Mouse (Mus musculus): ENCODE measurements around the gene Smad3. TPM values are rescaled to one million over a fixed set of nuclear protein-coding genes. Genes with fewer than 3 reads are reported as not detected.
A peak's percentile ranks its signal among the peaks of the same experiment; 100 is the strongest.

Gene Smad3
- polyA plus RNA-seq, 1 experiment from 2014 or later: 2.7 TPM

DNA sequence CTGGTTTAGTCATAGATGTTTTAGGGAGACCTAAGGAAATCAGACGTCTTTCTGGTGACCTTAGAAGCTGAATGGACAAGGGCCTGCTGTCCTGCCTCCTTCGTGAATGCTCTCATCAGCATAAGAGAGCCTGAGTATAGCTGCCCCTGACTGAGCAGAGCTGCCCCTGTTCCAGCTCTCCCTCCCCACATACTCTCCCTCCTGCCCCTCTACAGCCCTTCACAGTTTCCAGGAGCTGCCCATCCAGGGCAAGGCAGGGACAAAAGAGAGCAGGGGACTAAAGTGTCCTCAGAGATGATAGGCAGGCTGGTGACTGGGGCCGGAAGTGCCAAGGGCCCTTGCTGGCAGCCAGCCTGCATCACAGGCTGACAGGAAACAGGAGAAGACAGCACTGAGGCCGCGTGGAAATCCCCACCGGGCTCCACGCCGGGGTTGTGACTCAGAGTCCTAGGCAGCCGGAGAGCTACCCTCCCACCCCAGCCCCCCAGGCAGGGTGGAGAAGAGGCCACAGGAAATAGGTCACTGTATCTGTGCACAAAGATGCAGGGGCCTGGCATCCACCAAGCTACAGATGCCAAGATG lies 51.6 kb downstream of the Smad3 start:
- DNase-seq: no peak
- 0 out of 2 replicates have a peak overlapping the region, but pooled peaks have one; percentile 4 for H3K9ac ChIP-seq
- no peak overlapping the region for H3K4me3 ChIP-seq (replicated peaks)
- H3K27ac ChIP-seq: peak overlapping the region; percentile 53
- WGBS (ENCODE audit: insufficient replicate concordance): 33% methylated on average over 9 of the region's 9 CpGs
- H3K4me1 ChIP-seq (replicated peaks): peaks cover 58% of the 10 kb centered on the region
- no peak overlapping the region for H3K4me2 ChIP-seq
- peaks cover 6% of the 10 kb centered on the region for H3K9me3 ChIP-seq (replicated peaks)
- H3K27me3 ChIP-seq: no peaks in the 10 kb centered on the region
- no peak for ATAC-seq (ENCODE audit: low read depth)
- peaks cover 10% of the 10 kb centered on the region for H3K36me3 ChIP-seq

DNA sequence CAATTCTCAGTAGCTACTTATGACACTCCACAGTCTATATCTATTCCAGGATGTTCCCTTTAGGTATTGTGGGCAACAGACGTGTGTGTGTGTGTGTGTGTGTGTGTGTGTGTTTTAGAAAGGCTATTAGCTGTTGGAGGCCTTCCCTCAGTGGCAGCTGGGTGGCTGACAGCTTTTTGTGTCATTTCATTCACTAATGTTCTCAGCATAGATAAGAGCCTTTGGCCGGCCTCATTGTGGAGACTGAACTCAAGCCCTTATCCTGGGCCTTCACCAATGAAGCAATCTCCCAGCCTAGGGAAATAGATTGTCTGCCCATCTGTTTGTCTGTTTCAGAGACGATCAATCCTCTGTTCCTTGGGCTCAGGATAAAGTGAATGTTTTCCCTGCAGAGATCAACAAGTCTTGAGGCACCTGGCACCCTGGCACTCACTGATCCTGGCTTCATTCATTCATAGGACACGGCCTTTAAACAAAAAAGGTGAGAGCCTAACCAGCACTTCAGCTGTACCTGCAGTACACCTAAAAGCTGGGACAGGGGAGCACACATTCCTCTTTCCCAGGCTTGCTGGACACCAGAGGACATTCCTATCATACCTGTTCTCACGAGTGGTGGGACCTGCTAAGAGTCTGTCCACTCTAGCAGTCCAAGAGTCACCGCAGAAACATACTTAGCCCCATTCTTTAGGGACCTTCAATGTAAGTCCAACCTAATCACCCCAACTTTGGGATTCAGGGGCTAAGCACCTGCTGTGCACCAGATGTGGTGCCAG lies 52.6 kb downstream of the Smad3 start:
- Histone ChIP-seq H3K4me3 (replicated peaks) (no peak overlapping the region), H3K4me1 (replicated peaks) (peaks cover 57% of the 10 kb centered on the region), H3K9me3 (replicated peaks) (peaks cover 6% of the 10 kb centered on the region), H3K27ac (peak overlapping the region; percentile 53; the same call in 1 of the 2 replicates), H3K27me3 (no peaks in the 10 kb centered on the region), H3K9ac (no peak overlapping the region), H3K4me2 (no peak overlapping the region), H3K36me3 (peaks cover 10% of the 10 kb centered on the region)
- WGBS (ENCODE audit: insufficient replicate concordance): 44% methylated on average over 6 of the region's 6 CpGs
- DNase-seq (peak; percentile 51), ATAC-seq (ENCODE audit: low read depth) (peak; percentile 69)

DNA sequence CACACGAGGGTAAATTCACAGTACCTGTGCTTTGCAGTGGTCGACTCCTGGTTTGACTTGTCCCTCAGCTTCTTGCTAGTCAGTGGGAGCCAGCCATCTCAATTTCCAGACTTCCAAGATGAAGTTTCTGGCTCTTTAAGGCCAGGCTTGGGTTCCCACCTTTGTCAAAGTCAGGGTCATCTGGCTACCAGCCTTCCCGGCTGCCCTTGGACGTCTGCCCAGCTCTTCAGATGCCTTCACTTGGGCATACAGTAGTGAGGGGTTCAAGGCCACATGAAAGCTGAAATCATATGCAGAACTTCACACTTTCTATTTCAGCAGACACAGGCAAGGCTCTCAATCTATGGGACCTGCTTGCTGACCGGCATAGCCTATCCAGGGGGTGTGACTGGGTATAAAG lies 53.7 kb downstream of the Smad3 start:
- no peak overlapping the region for H3K9ac ChIP-seq
- WGBS (ENCODE audit: insufficient replicate concordance): 72% methylated on average over 5 of the region's 5 CpGs
- DNase-seq (no peak), ATAC-seq (ENCODE audit: low read depth) (no peak)
- peaks cover 62% of the 10 kb centered on the region for H3K4me1 ChIP-seq (replicated peaks)
- H3K27ac ChIP-seq: no peak overlapping the region
- peaks cover 4% of the 10 kb centered on the region for H3K36me3 ChIP-seq
- no peak overlapping the region for H3K4me2 ChIP-seq
- H3K9me3 ChIP-seq (replicated peaks): no peaks in the 10 kb centered on the region
- H3K4me3 ChIP-seq (replicated peaks): no peak overlapping the region
- no peaks in the 10 kb centered on the region for H3K27me3 ChIP-seq

DNA sequence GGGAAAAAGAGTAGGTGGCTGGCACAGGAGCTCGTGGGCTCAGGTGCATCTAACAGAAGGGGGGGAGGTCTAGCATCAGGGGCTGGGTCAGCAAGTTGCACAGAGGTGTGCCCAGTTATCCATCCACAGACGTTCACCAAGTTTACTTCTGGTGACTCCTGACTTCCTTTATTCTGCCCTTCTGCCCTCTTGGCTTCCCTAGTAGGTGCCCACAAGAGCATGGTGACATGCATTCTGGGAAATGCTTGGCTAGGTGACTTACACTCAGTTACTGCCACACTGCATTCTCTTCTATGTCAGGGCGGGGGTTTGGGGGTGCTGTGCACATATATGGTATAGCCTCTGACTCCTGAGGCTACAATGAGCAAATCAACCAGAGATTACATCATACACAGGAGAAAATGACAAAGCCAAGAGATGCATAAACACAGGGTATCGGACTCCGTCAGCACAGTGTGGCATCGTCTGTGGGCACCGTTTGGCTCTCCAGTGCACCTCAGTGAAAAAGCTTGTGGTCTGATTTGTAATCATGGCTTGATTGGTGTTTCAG lies 54.5 kb downstream of the Smad3 start:
- WGBS (ENCODE audit: insufficient replicate concordance): 77% methylated on average over 7 of the region's 7 CpGs
- Histone ChIP-seq H3K9me3 (replicated peaks) (no peaks in the 10 kb centered on the region), H3K4me1 (replicated peaks) (peaks cover 67% of the 10 kb centered on the region), H3K27ac (no peak overlapping the region), H3K27me3 (no peaks in the 10 kb centered on the region), H3K4me2 (no peak overlapping the region), H3K9ac (no peak overlapping the region), H3K4me3 (replicated peaks) (no peak overlapping the region), H3K36me3 (peaks cover 3% of the 10 kb centered on the region; the same call in 1 of the 2 replicates)
- ATAC-seq (ENCODE audit: low read depth): no peak
- DNase-seq: no peak

DNA sequence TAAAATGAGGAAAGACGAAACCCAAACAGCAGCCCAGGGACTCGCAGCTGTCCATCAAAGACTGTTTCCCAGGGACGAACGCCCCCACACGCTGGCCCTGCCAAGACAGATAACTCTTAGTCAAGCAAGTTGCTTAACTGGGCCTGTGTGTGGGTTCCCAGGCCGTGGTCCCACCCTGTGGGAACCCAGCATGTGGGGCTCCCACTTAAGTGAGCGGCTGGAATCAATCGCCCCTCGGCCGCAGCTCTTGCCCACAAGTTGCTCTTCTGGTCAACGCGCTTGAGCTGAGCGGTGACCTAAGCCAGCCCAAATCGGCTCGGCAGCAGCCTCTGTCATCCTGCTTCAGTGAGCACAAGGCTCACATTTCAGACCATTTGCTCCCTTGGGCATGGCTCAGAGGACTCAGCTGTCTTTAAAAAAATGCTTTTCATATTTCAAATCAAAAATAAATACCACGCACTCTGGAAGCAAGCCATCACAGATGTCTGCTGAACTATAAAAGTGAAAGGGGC lies 55.2 kb downstream of the Smad3 start:
- Histone ChIP-seq H3K4me1 (replicated peaks) (peaks cover 67% of the 10 kb centered on the region), H3K27me3 (no peaks in the 10 kb centered on the region), H3K9me3 (replicated peaks) (no peaks in the 10 kb centered on the region), H3K9ac (no peak overlapping the region), H3K36me3 (peaks cover 3% of the 10 kb centered on the region; the same call in 1 of the 2 replicates), H3K27ac (no peak overlapping the region), H3K4me3 (replicated peaks) (no peak overlapping the region), H3K4me2 (no peak overlapping the region)
- no peak for ATAC-seq (ENCODE audit: low read depth)
- no peak for DNase-seq
- WGBS (ENCODE audit: insufficient replicate concordance): 55% methylated on average over 16 of the region's 16 CpGs

DNA sequence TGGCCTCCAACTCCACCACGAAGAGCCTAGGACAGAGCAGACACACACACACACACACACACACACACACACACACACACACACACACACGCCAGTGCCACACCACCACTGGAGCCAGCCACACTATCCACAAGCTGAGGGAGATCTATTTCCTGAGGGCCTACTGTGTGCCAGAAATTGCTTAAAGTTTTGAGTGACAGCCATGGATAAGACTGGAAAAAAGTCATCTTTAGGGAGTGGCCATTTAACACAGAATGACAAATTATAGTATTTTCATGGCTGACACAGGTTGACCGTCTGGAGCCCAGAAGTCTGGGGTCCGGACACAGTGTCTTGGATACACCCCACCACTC lies 55.9 kb downstream of the Smad3 start:
- Histone ChIP-seq H3K4me1 (replicated peaks) (peaks cover 67% of the 10 kb centered on the region), H3K27ac (no peak overlapping the region), H3K4me2 (no peak overlapping the region)

DNA sequence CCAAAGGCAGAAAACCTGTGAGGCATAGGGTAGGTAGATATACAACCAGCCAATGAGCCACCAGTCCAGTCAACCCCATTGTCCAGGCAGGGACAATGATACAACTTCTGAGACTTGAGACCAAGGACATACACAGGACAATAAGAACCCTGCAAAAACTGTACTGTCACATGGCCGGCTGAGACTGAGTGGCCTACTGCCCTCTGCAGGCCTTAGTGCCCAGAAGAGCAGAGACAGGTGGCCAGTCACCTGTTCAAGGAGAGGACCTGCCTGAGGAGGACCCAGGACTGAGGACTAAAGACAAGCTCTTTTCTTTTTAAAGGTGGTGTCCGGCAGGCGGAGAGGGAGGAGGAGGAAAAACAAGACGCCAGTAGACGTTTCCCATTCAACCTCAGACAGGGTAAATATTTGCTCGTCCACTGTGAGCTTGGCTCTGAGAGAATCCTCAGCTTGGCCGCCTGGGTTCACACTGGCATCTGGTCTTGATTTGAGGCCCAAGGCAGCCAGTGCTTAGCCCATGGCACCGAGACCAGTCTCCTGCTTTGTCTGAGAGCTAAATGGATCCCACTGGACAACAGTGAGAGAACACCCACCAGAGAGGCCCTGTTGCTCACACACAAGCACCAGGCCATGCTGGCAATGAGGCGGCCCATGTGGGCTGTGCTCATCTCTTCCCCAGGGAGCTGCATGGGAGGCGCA lies 56.4 kb downstream of the Smad3 start:
- 77% methylated on average over 10 of the region's 10 CpGs for WGBS (ENCODE audit: insufficient replicate concordance)
- no peaks in the 10 kb centered on the region for H3K27me3 ChIP-seq
- no peak overlapping the region for H3K27ac ChIP-seq

More for the DNA sequence above, 55.9 kb downstream of the Smad3 start:
- 66% methylated on average over 4 of the region's 4 CpGs for WGBS (ENCODE audit: insufficient replicate concordance)
- no peak overlapping the region for H3K9ac ChIP-seq
- H3K27me3 ChIP-seq: no peaks in the 10 kb centered on the region
- H3K9me3 ChIP-seq (replicated peaks): no peaks in the 10 kb centered on the region
- DNase-seq (no peak), ATAC-seq (ENCODE audit: low read depth) (no peak)
- peaks cover 3% of the 10 kb centered on the region; the same call in 1 of the 2 replicates for H3K36me3 ChIP-seq
- H3K4me3 ChIP-seq (replicated peaks): no peak overlapping the region

DNA sequence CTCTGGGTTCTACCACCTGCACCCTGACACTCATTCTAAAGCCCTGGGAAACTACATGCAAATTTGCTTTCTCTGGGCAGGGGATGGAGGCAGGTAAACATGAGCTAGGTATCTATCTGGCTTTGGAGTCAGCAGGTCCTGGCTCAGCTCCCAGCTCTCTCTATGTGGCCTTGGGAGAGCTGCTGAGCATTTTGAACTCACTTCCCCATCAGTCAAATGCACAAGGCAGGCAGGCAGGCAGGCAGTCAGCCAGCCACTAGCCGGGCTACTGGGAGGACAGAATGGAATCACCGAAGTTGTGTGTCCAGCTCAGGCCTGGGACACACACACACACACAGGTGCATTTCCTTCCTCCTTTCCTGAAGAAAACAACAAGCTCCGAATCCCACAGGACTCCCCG lies 58.6 kb downstream of the Smad3 start:
- no peak for DNase-seq

More for the DNA sequence above, 56.4 kb downstream of the Smad3 start:
- DNase-seq (no peak), ATAC-seq (ENCODE audit: low read depth) (no peak)
- no peak overlapping the region for H3K4me3 ChIP-seq (replicated peaks)
- no peaks in the 10 kb centered on the region for H3K9me3 ChIP-seq (replicated peaks)
- H3K9ac ChIP-seq: no peak overlapping the region
- H3K36me3 ChIP-seq: peaks cover 3% of the 10 kb centered on the region; the same call in 1 of the 2 replicates
- no peak overlapping the region for H3K4me2 ChIP-seq
- H3K4me1 ChIP-seq (replicated peaks): peaks cover 67% of the 10 kb centered on the region

DNA sequence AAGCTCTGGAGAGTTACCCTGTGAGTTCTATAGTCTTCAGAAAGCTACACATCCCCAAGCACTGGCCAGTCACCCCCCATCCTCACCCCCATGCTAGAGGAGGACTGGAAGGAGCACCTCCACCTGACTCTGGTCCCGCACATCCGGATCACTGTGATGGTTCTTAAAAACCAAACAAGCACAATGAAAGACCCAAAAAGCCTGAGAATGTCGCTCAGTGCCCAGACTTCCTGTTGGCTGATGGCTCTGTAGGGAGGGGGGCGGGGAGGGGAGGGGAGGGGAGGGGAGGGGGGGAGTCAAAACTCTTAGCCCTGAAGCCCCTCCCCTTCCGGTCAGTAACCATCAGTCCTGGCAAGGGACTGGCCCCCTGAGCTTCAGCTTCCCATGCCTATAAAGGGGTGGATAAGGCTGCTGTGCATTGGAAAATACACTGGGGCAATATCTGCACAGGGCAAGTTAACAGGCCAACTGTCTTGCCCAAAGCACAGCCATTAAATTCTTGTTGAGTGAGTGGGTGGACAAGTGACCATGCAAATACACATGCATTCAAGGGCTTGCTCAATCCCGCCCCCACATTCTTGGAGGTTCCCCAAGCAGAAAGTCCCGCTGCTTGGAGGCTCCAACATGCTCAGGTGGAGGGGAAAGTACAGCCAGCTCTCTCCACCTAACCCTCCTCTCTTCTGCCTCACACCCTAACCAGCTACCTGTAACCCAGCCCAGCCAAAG lies 59.3 kb downstream of the Smad3 start:
- 43% methylated on average over 5 of the region's 7 CpGs for WGBS (ENCODE audit: insufficient replicate concordance)
- Histone ChIP-seq H3K9ac (no peak overlapping the region), H3K4me2 (no peak overlapping the region), H3K27me3 (no peaks in the 10 kb centered on the region), H3K9me3 (replicated peaks) (no peaks in the 10 kb centered on the region), H3K4me1 (replicated peaks) (peaks cover 52% of the 10 kb centered on the region), H3K27ac (peak overlapping the region; percentile 60; the same call in 1 of the 2 replicates), H3K36me3 (peaks cover 3% of the 10 kb centered on the region; the same call in 1 of the 2 replicates), H3K4me3 (replicated peaks) (no peak overlapping the region)
- DNase-seq (no peak), ATAC-seq (ENCODE audit: low read depth) (no peak)

More for the DNA sequence above, 58.6 kb downstream of the Smad3 start:
- H3K4me3 ChIP-seq (replicated peaks): no peak overlapping the region
- WGBS (ENCODE audit: insufficient replicate concordance): 56% methylated on average over 4 of the region's 4 CpGs
- H3K9ac ChIP-seq: no peak overlapping the region
- no peaks in the 10 kb centered on the region for H3K27me3 ChIP-seq
- no peak overlapping the region for H3K4me2 ChIP-seq
- H3K9me3 ChIP-seq (replicated peaks): no peaks in the 10 kb centered on the region
- ATAC-seq (ENCODE audit: low read depth): no peak
- peaks cover 3% of the 10 kb centered on the region; the same call in 1 of the 2 replicates for H3K36me3 ChIP-seq
- H3K4me1 ChIP-seq (replicated peaks): peaks cover 52% of the 10 kb centered on the region
- no peak overlapping the region for H3K27ac ChIP-seq

DNA sequence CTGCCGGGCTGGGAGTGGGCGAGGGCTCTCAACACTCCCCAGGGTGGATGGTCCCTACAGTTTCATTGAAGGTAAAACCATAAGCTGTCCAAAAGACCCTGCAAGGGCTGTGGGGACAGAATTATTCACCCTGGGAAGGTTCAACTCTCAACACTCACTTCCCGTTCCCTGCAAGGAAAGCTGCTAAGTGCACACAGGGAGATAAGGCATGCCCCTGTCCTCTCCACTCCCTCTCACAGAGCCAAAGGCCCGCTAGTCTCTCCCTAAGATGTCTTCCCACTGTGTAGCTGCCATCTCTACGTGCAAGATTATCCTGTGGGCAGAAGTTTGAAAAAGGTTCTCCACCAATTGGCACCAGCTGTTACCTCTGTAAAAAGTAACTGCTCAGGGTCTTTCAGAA lies 60.2 kb downstream of the Smad3 start:
- H3K36me3 ChIP-seq: peaks cover 3% of the 10 kb centered on the region; the same call in 1 of the 2 replicates
- ATAC-seq (ENCODE audit: low read depth) (peak; percentile 73), DNase-seq (peak; percentile 32)
- no peaks in the 10 kb centered on the region for H3K9me3 ChIP-seq (replicated peaks)
- H3K4me1 ChIP-seq (replicated peaks): peaks cover 51% of the 10 kb centered on the region
- peak overlapping the region; percentile 57; the same call in 1 of the 2 replicates for H3K9ac ChIP-seq
- WGBS (ENCODE audit: insufficient replicate concordance): 17% methylated on average over 5 of the region's 5 CpGs
- no peak overlapping the region for H3K4me3 ChIP-seq (replicated peaks)
- H3K4me2 ChIP-seq: peak overlapping the region; percentile 42
- no peaks in the 10 kb centered on the region for H3K27me3 ChIP-seq
- peak overlapping the region; percentile 60 for H3K27ac ChIP-seq

Measured in liver, embryonic 13.5 days (tissue).